Mouse (Mus musculus): ENCODE data around the gene Spata16.

DNA sequence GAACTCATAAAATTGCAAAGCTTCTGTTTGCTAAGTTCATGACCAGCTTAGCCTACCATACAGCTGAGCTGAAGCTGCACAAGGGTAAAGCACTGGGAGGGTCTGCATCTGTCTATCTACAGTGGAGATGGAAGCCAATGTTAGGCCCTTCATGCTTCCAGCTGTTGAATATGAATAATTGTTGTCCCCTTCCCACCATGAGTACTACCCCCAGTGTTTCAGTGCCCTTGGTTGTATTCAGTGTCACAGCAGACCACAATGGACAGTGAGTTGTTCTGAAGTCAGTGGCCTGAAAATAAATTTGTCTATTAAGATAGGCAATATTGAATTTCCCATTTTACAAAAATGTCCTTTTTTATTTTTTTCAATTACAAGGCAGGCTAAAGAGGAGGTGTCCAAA lies 212.8 kb downstream of the Spata16 start:
- TF ChIP-seq CTCF (IDR thresholded peaks at IDR 0.05; ENCODE audit: low read depth) = no peak
- no peak for TF ChIP-seq EP300 (IDR thresholded peaks at IDR 0.05; ENCODE audit: low read depth)

Data from heart, postnatal 0 days (tissue).